Mouse (Mus musculus) kidney, postnatal 0 days (tissue): ENCODE measurements around the gene Rexo1. TPM values are rescaled to one million over a fixed set of nuclear protein-coding genes. Genes with fewer than 3 reads are reported as not detected.
A peak's percentile ranks its signal among the peaks of the same experiment; 100 is the strongest.

ENCODE experiments used
- ATAC-seq: fragments of 200-750 bp; cut with Nextera tagmentation; replicated peaks from 2 replicates; pipeline ENCODE4 v1.8.0; 2017; ENCODE audit warnings: low read depth, moderate number of reproducible peaks, moderate TSS enrichment, moderate library complexity; ENCODE audit not compliant: low FRiP score
- DNase-seq: peaks from one replicate; pipeline ENCODE4 v3.0.0-alpha.2; 2016; ENCODE audit warnings: low spot score
- H3K27ac ChIP-seq: fragments of 300-500 bp; sonication (generic); 2 replicates; pipeline ENCODE4 v1.5.1; 2014; ENCODE audit warnings: mild to moderate bottlenecking
- H3K27me3 ChIP-seq: fragments of 300-500 bp; sonication (generic); 2 replicates; pipeline ENCODE4 v1.6.1; 2014; ENCODE audit warnings: low read length, mixed read lengths; ENCODE audit not compliant: insufficient read depth
- H3K36me3 ChIP-seq: fragments of 300-500 bp; sonication (generic); 2 replicates; pipeline ENCODE4 v1.6.1; 2014; ENCODE audit warnings: low read length, mixed read lengths; ENCODE audit not compliant: insufficient read depth
- H3K4me1 ChIP-seq: fragments of 300-500 bp; sonication (generic); replicated peaks from 2 replicates; pipeline ENCODE4 v1.6.1; 2014; ENCODE audit warnings: antibody characterized with exemption, low read length, mixed read lengths; ENCODE audit not compliant: insufficient read depth
- H3K4me2 ChIP-seq: fragments of 300-500 bp; sonication (generic); 2 replicates; pipeline ENCODE4 v1.6.1; 2014; ENCODE audit warnings: mild to moderate bottlenecking, low read length, moderate library complexity, mixed read lengths
- H3K4me3 ChIP-seq: fragments of 300-500 bp; sonication (generic); replicated peaks from 2 replicates; pipeline ENCODE4 v1.5.1; 2014; ENCODE audit warnings: low read depth, low read length
- H3K9ac ChIP-seq: fragments of 300-500 bp; sonication (generic); 2 replicates; pipeline ENCODE4 v1.6.1; 2014; ENCODE audit warnings: low read depth, low read length
- H3K9me3 ChIP-seq: fragments of 300-500 bp; sonication (generic); replicated peaks from 2 replicates; pipeline ENCODE4 v1.6.1; 2016; ENCODE audit warnings: low read length, inconsistent platforms, mixed read lengths
- CTCF ChIP-seq: IDR thresholded peaks from 2 replicates; pipeline ENCODE4 v1.5.1; 2016; ENCODE audit warnings: antibody characterized with exemption, low read depth, mild to moderate bottlenecking, moderate library complexity
- WGBS: fragments of 180-500 bp; shearing (Covaris S2); extraction: QIAGEN DNeasy Blood & Tissue Kit; methylation state at CpG from one replicate; pipeline ENCODE4 v1.1.7; 2014; 5-methylcytosine and 5-hydroxymethylcytosine counted together
- polyA plus RNA-seq: library from polyadenylated mRNA; unstranded; fragments of >200 nt; fragmentation: Nextera tagmentation; extraction: Ambion mirVana; gene quantifications from 2 replicates; pipeline ENCODE4 v1.2.1, GENCODE M21; 2015

Rexo1 gene
- polyA plus RNA-seq, 1 experiment from 2014 or later = 17.3 TPM

- peaks cover 26% of the 10 kb centered on the region for H3K4me1 ChIP-seq
- ATAC-seq (peak; percentile 6; the same call in 1 of the 2 replicates), DNase-seq (peak; percentile 47)
- H3K27ac ChIP-seq = peak overlapping the region; percentile 54; the same call in 1 of the 2 replicates
- no peak overlapping the region for H3K4me3 ChIP-seq
- TF ChIP-seq CTCF = 0 out of 2 replicates have a peak, but pooled peaks have one; percentile 13
- H3K4me2 ChIP-seq = peak overlapping the region; percentile 41
- no peaks in the 10 kb centered on the region for H3K27me3 ChIP-seq
- H3K9ac ChIP-seq = peak overlapping the region; percentile 52
- no peaks in the 10 kb centered on the region for H3K9me3 ChIP-seq
- H3K36me3 ChIP-seq = peaks cover 5% of the 10 kb centered on the region; the same call in 1 of the 2 replicates
- WGBS = 21% methylated on average over 30 of the region's 30 CpGs
These were observed 9.8 kb upstream of the Rexo1 start for GRCm38 (mm10) chr10:80570871-80571836.

DNA sequence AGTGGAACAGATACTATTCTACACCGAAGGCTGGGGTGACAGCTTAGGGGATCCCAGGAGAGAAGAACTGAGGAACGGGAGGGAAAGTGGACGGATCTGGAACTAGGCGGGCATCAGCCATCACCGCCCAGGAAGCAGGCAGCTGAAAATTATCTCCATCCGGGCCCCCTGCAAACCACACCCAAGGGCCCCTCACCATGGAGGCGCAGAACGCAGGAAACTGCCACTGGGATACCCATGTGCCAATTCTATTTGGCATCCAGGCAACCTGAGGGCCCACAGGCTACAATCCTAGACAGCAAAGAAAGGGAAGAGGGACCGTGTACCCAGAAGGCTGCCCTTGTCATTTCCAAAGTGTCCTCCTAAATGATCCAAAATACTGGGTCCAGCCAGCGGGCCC lies 9.1 kb upstream of the Rexo1 start:
- Histone ChIP-seq H3K4me1 (peaks cover 19% of the 10 kb centered on the region), H3K4me3 (no peak overlapping the region), H3K27me3 (no peaks in the 10 kb centered on the region), H3K4me2 (peak overlapping the region; percentile 41; the same call in 1 of the 2 replicates), H3K27ac (peak overlapping the region; percentile 54; the same call in 1 of the 2 replicates), H3K36me3 (peaks cover 5% of the 10 kb centered on the region; the same call in 1 of the 2 replicates), H3K9ac (peak overlapping the region; percentile 52; the same call in 1 of the 2 replicates), H3K9me3 (no peaks in the 10 kb centered on the region)
- TF ChIP-seq CTCF = no peak
- ATAC-seq (no peak), DNase-seq (no peak)
- 87% methylated on average over 10 of the region's 10 CpGs for WGBS

GRCm38 (mm10) chr10:80569664-80570066 lies 8.3 kb upstream of the Rexo1 start:
- DNase-seq = peak; percentile 82
- Histone ChIP-seq H3K4me2 (peak overlapping the region; percentile 37), H3K27ac (peak overlapping the region; percentile 19; the same call in 1 of the 2 replicates), H3K9ac (no peak overlapping the region), H3K4me1 (peaks cover 19% of the 10 kb centered on the region), H3K27me3 (no peaks in the 10 kb centered on the region), H3K36me3 (peaks cover 5% of the 10 kb centered on the region; the same call in 1 of the 2 replicates), H3K4me3 (no peak overlapping the region), H3K9me3 (no peaks in the 10 kb centered on the region)
- no peak for TF ChIP-seq CTCF
- 33% methylated on average over 10 of the region's 10 CpGs for WGBS
- peak; percentile 41 for ATAC-seq

- ATAC-seq (no peak), DNase-seq (no peak)
- peaks cover 5% of the 10 kb centered on the region; the same call in 1 of the 2 replicates for H3K36me3 ChIP-seq
- H3K4me1 ChIP-seq = peaks cover 19% of the 10 kb centered on the region
- no peak overlapping the region for H3K9ac ChIP-seq
- H3K27me3 ChIP-seq = no peaks in the 10 kb centered on the region
- H3K4me3 ChIP-seq = no peak overlapping the region
- no peak overlapping the region for H3K4me2 ChIP-seq
- H3K27ac ChIP-seq = no peak overlapping the region
- no peak for TF ChIP-seq CTCF
- WGBS = 89% methylated on average over 29 of the region's 29 CpGs
- H3K9me3 ChIP-seq = no peaks in the 10 kb centered on the region
These were observed 7.5 kb upstream of the Rexo1 start for GRCm38 (mm10) chr10:80568876-80569275.

DNA sequence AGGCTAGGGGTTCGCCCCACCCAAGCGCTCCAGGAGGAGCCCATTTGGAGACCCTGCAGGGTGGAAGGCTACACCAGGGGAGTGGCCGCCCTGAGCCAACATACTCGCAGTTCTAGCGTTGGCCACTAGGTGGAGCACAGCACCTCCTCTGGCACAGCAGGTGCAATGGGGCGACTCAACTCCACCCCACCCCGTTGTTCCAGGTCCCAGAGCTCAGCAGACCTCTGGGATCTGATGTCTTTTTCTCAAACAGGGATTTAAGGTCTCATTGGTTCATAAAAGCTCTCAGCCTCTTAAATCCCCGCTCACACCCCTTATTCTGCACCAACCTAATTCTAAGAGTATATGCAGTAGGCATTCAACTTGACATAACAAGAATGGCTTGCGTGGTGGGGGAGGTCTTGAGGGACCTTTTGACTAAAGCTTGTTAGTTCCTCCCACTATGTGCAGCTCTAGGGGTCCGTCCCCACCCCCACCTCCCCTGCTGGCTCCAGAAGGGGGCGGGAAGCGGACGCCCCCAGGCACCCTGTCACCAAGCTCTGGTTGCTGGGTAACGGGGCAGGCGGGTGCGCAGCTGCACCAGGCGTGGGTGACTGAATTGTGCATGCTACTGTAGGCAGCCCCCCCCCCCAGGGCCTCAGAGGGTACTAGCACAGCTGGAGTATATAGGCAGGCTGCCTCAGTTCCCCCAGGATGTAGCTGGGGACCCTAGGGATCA lies 5.2 kb upstream of the Rexo1 start:
- Histone ChIP-seq H3K27me3 (no peaks in the 10 kb centered on the region), H3K9ac (no peak overlapping the region), H3K36me3 (peaks cover 5% of the 10 kb centered on the region; the same call in 1 of the 2 replicates), H3K4me1 (peaks cover 19% of the 10 kb centered on the region), H3K9me3 (no peaks in the 10 kb centered on the region), H3K4me2 (no peak overlapping the region), H3K4me3 (no peak overlapping the region), H3K27ac (no peak overlapping the region)
- TF ChIP-seq CTCF = peak; percentile 89
- peak; percentile 87 for DNase-seq
- ATAC-seq = no peak; the same call in 1 of the 2 replicates
- 26% methylated on average over 17 of the region's 17 CpGs for WGBS

GRCm38 (mm10) chr10:80560621-80561020 lies 739 bp downstream of the Rexo1 start:
- Histone ChIP-seq H3K27me3 (no peaks in the 10 kb centered on the region), H3K4me2 (peak overlapping the region; percentile 89), H3K27ac (peak overlapping the region; percentile 89), H3K9ac (peak overlapping the region; percentile 98), H3K36me3 (no peaks in the 10 kb centered on the region), H3K4me1 (peaks cover 15% of the 10 kb centered on the region), H3K4me3 (peak overlapping the region; percentile 85), H3K9me3 (no peaks in the 10 kb centered on the region)
- under 1% methylated on average over 13 of the region's 13 CpGs for WGBS
- no peak for DNase-seq
- TF ChIP-seq CTCF = no peak
- ATAC-seq = no peak
